Mouse (Mus musculus) MEL (cell line): Measurements from ENCODE around the gene Zmiz1. TPM values are rescaled to one million over a fixed set of nuclear protein-coding genes. Genes with fewer than 3 reads are reported as not detected.

Experiments used
- DNase-seq: peaks from one replicate; pipeline ENCODE4 v3.0.0; 2011; ENCODE audit warnings: low read depth, low spot score
- H3K27ac ChIP-seq: 2 replicates; pipeline ENCODE4 v1.5.1; 2012; ENCODE audit warnings: low read depth, mild to moderate bottlenecking, control low read depth, low read length, moderate library complexity; ENCODE audit not compliant: control insufficient read depth
- H3K27me3 ChIP-seq, 2 experiments: fragments of 150-350 bp in 1 of 2; sonication (generic) in 1 of 2; 2 replicates each; pipeline ENCODE4 v1.6.1; 2012; ENCODE audit warnings: low read length in 2 of 2, mild to moderate bottlenecking in 2 of 2, improper control_type of control experiment in 1 of 2, moderate library complexity in 1 of 2; ENCODE audit not compliant: insufficient read depth in 2 of 2, control insufficient read depth in 1 of 2
- H3K36me3 ChIP-seq, 2 experiments: 2 replicates each; pipeline ENCODE4 v1.6.1; 2012 to 2014; ENCODE audit warnings: low read length in 2 of 2, improper control_type of control experiment in 1 of 2, inconsistent platforms in 1 of 2, mild to moderate bottlenecking in 1 of 2; ENCODE audit not compliant: insufficient read depth in 2 of 2, control insufficient read depth in 1 of 2
- H3K4me1 ChIP-seq, 2 experiments: fragments of 150-350 bp in 1 of 2; sonication (generic) in 1 of 2; 2 replicates each; pipeline ENCODE4 v1.6.1; 2012; ENCODE audit warnings: low read length in 2 of 2, improper control_type of control experiment in 1 of 2, mild to moderate bottlenecking in 1 of 2; ENCODE audit not compliant: insufficient read depth in 2 of 2, control insufficient read depth in 1 of 2
- H3K4me3 ChIP-seq, 2 experiments: fragments of 150-350 bp in 1 of 2; sonication (generic) in 1 of 2; 2 replicates each; pipeline ENCODE4 v1.5.1; 2012; ENCODE audit warnings: low read depth in 2 of 2, low read length in 2 of 2, mild to moderate bottlenecking in 2 of 2, moderate library complexity in 2 of 2, control low read depth in 1 of 2, improper control_type of control experiment in 1 of 2; ENCODE audit not compliant: control insufficient read depth in 1 of 2, insufficient read depth in 1 of 2
- H3K79me2 ChIP-seq: 2 replicates; pipeline ENCODE4 v1.6.1; 2012; ENCODE audit warnings: mild to moderate bottlenecking, low read length, moderate library complexity; ENCODE audit not compliant: control insufficient read depth, poor library complexity, insufficient read depth
- H3K9ac ChIP-seq: 2 replicates; pipeline ENCODE4 v1.6.1; 2012; ENCODE audit warnings: low read depth, mild to moderate bottlenecking, control low read depth, low read length, moderate library complexity; ENCODE audit not compliant: control insufficient read depth, poor library complexity, severe bottlenecking
- H3K9me3 ChIP-seq: fragments of 150-350 bp; sonication (generic); replicated peaks from 2 replicates; pipeline ENCODE4 v1.6.1; 2012; ENCODE audit warnings: mild to moderate bottlenecking, low read length, improper control_type of control experiment, moderate library complexity; ENCODE audit not compliant: insufficient read depth
- CHD2 ChIP-seq: IDR thresholded peaks from 2 replicates; pipeline ENCODE4 v1.6.1; 2011; ENCODE audit warnings: low read length, improper control_type of control experiment
- EP300 ChIP-seq, 2 experiments: IDR thresholded peaks; 2 replicates each; pipeline ENCODE4 v1.6.1; 2011; ENCODE audit warnings: improper control_type of control experiment in 2 of 2, low read length in 2 of 2, low read depth in 1 of 2, mild to moderate bottlenecking in 1 of 2
- ETS1 ChIP-seq: IDR thresholded peaks from 2 replicates; pipeline ENCODE4 v1.6.1; 2012; ENCODE audit warnings: low read depth, mild to moderate bottlenecking, inconsistent platforms, low read length, improper control_type of control experiment, moderate library complexity
- GABPA ChIP-seq: IDR thresholded peaks from 2 replicates; pipeline ENCODE4 v1.6.1; 2012; ENCODE audit warnings: low read depth, mild to moderate bottlenecking, inconsistent platforms, low read length, improper control_type of control experiment, moderate library complexity
- JUND ChIP-seq: IDR thresholded peaks from 2 replicates; pipeline ENCODE4 v1.6.1; 2011; ENCODE audit warnings: low read depth, mild to moderate bottlenecking, improper control_type of control experiment, low read length
- MAFK ChIP-seq: IDR thresholded peaks from 2 replicates; pipeline ENCODE4 v1.6.1; 2011; ENCODE audit warnings: low read depth, mild to moderate bottlenecking, low read length, improper control_type of control experiment, borderline replicate concordance
- MAX ChIP-seq: IDR thresholded peaks from 2 replicates; pipeline ENCODE4 v1.6.1; 2011; ENCODE audit warnings: low read length, improper control_type of control experiment
- MEF2A ChIP-seq: IDR thresholded peaks from 2 replicates; pipeline ENCODE4 v1.6.1; 2014; ENCODE audit warnings: low read depth, mild to moderate bottlenecking, inconsistent platforms, low read length, improper control_type of control experiment; ENCODE audit not compliant: poor library complexity, insufficient replicate concordance, severe bottlenecking; ENCODE audit errors: extremely low read depth
- MXI1 ChIP-seq: IDR thresholded peaks from 2 replicates; pipeline ENCODE4 v1.6.1; 2011; ENCODE audit warnings: mild to moderate bottlenecking, low read depth, low read length, improper control_type of control experiment
- NRF1 ChIP-seq: IDR thresholded peaks from 2 replicates; pipeline ENCODE4 v1.6.1; 2014; ENCODE audit warnings: low read depth, mild to moderate bottlenecking, inconsistent platforms, low read length, improper control_type of control experiment, moderate library complexity; ENCODE audit not compliant: poor library complexity, insufficient read depth, severe bottlenecking
- POLR2A ChIP-seq, 2 experiments: IDR thresholded peaks; 2 replicates each; pipeline ENCODE4 v1.6.1; 2011 to 2012; ENCODE audit warnings: low read length in 2 of 2, mild to moderate bottlenecking in 2 of 2, control low read depth in 1 of 2, improper control_type of control experiment in 1 of 2, low read depth in 1 of 2, moderate library complexity in 1 of 2; ENCODE audit not compliant: control insufficient read depth in 1 of 2, insufficient read depth in 1 of 2, poor library complexity in 1 of 2
- POLR2AphosphoS2 ChIP-seq: IDR thresholded peaks from 2 replicates; pipeline ENCODE4 v1.6.1; 2011; ENCODE audit warnings: low read length, improper control_type of control experiment
- POLR2AphosphoS5 ChIP-seq: IDR thresholded peaks from 2 replicates; pipeline ENCODE4 v1.6.1; 2012; ENCODE audit warnings: low read depth, borderline replicate concordance, mild to moderate bottlenecking, inconsistent platforms, low read length, moderate library complexity, mixed read lengths
- SIN3A ChIP-seq: IDR thresholded peaks from 2 replicates; pipeline ENCODE4 v1.6.1; 2012; ENCODE audit warnings: low read length, improper control_type of control experiment, inconsistent platforms
- TAL1 ChIP-seq: IDR thresholded peaks from 2 replicates; pipeline ENCODE4 v1.6.1; 2012; ENCODE audit warnings: mild to moderate bottlenecking, inconsistent platforms, low read length, moderate library complexity, mixed read lengths
- USF1 ChIP-seq: IDR thresholded peaks from 2 replicates; pipeline ENCODE4 v1.6.1; 2014; ENCODE audit warnings: low read depth, mild to moderate bottlenecking, inconsistent platforms, low read length, improper control_type of control experiment, moderate library complexity
- ZKSCAN1 ChIP-seq: IDR thresholded peaks from 2 replicates; pipeline ENCODE4 v1.6.1; 2012; ENCODE audit warnings: low read depth, mild to moderate bottlenecking, inconsistent platforms, low read length, improper control_type of control experiment, moderate library complexity
- ZMIZ1 ChIP-seq: IDR thresholded peaks from 2 replicates; pipeline ENCODE4 v1.6.1; 2012; ENCODE audit warnings: low read depth, mild to moderate bottlenecking, inconsistent platforms, low read length, improper control_type of control experiment, moderate library complexity
- ZNF384 ChIP-seq: IDR thresholded peaks from 2 replicates; pipeline ENCODE4 v1.6.1; 2012; ENCODE audit warnings: low read depth, mild to moderate bottlenecking, inconsistent platforms, low read length, improper control_type of control experiment
- polyA plus RNA-seq, 2 experiments: library from polyadenylated mRNA; stranded (reverse) in 1 of 2; unstranded in 1 of 2; fragments of >175 nt in 1 of 2; fragments of >200 nt in 1 of 2; gene quantifications; 2 replicates each; pipeline versions ENCODE4 v1.2.1 to v1.2.4; 2012; ENCODE audit warnings: low replicate concordance in 2 of 2, low read depth in 1 of 2; ENCODE audit not compliant: insufficient read length in 2 of 2, insufficient read depth in 1 of 2, missing spikeins in 1 of 2
- total RNA-seq: library from RNA; depleted of rRNA; stranded (reverse); fragments of 300-350 nt; gene quantifications from 2 replicates; pipeline ENCODE4 v1.2.3, GENCODE M21; 2012

Gene Zmiz1
- total and polyA plus RNA-seq, 3 experiments, result 2.7 to 19.9 TPM; not detected in 1

- H3K4me1 ChIP-seq, result no peaks in the 10 kb centered on the region
- H3K9ac ChIP-seq, result no peak overlapping the region
- H3K9me3 ChIP-seq, result no peaks in the 10 kb centered on the region
- no peaks in the 10 kb centered on the region for H3K79me2 ChIP-seq
- no peaks in the 10 kb centered on the region for H3K36me3 ChIP-seq
- H3K4me3 ChIP-seq, result no peak overlapping the region
- DNase-seq, result no peak
- H3K27ac ChIP-seq, result no peak overlapping the region
- TF ChIP-seq MAX (no peak), MAFK (no peak), ETS1 (no peak), TAL1 (no peak), POLR2AphosphoS5 (no peak), NRF1 (no peak), POLR2A (IDR thresholded peaks at IDR 0.05; ENCODE audit: control insufficient read depth in 1 of 2, insufficient read depth in 1 of 2, low read depth in 1 of 2, low read length in 2 of 2, poor library complexity in 1 of 2) (no peak), ZKSCAN1 (no peak)
- TF ChIP-seq, all 39 proteins: peak for 0
- H3K27me3 ChIP-seq, result no peaks in the 10 kb centered on the region
Observed at GRCm38 (mm10) chr14:25623698-25624097, 164.7 kb downstream of the Zmiz1 start.

DNA sequence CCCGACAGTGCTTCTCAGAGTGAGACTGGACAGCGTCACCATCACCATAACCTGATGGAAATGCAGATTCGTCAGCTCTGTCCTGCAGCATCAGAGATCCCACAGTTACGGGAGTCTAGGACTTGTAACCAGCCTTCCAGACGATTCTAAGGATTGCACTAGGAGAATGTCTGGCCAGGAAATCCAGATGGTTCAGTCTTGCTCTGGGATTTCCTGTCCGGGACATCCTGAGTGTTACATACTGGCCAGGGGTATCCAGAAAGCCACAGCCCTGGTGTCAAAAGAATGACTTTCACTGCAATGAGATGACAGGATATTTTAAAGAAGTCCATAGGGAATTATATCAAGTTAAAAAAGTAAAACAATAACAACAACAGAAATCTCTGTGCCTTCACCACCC, 165.7 kb downstream of the Zmiz1 start:
- Histone ChIP-seq H3K27ac (no peak overlapping the region), H3K36me3 (no peaks in the 10 kb centered on the region), H3K4me3 (no peak overlapping the region), H3K9me3 (no peaks in the 10 kb centered on the region), H3K27me3 (no peaks in the 10 kb centered on the region), H3K4me1 (no peaks in the 10 kb centered on the region), H3K9ac (no peak overlapping the region), H3K79me2 (no peaks in the 10 kb centered on the region)
- DNase-seq, result no peak
- TF ChIP-seq NRF1, result no peak
- no peak for TF ChIP-seq GABPA
- TF ChIP-seq MAX, result no peak
- TF ChIP-seq USF1, result no peak
- no peak for TF ChIP-seq ETS1
- no peak for TF ChIP-seq ZNF384
- no peak for TF ChIP-seq MXI1
- no peak for TF ChIP-seq TAL1
- no peak for TF ChIP-seq MEF2A
- TF ChIP-seq CHD2, result no peak
- no peak for TF ChIP-seq EP300 (IDR thresholded peaks at IDR 0.05; ENCODE audit: low read depth in 1 of 2, low read length in 2 of 2)
- TF ChIP-seq ZMIZ1, result no peak
- TF ChIP-seq SIN3A, result no peak
- TF ChIP-seq POLR2A (IDR thresholded peaks at IDR 0.05; ENCODE audit: control insufficient read depth in 1 of 2, insufficient read depth in 1 of 2, low read depth in 1 of 2, low read length in 2 of 2, poor library complexity in 1 of 2), result no peak
- no peak for TF ChIP-seq POLR2AphosphoS5
- no peak for TF ChIP-seq MAFK
- TF ChIP-seq POLR2AphosphoS2, result no peak
- TF ChIP-seq JUND, result no peak
